Mouse (Mus musculus): Measurements from ENCODE around the gene Zhx3.

Zhx3 gene

GRCm38 (mm10) chr2:160883912-160884311 lies 11.1 kb upstream of the Zhx3 start:
- DNase-seq (ENCODE audit: low read depth, low spot score) = no peak

DNA sequence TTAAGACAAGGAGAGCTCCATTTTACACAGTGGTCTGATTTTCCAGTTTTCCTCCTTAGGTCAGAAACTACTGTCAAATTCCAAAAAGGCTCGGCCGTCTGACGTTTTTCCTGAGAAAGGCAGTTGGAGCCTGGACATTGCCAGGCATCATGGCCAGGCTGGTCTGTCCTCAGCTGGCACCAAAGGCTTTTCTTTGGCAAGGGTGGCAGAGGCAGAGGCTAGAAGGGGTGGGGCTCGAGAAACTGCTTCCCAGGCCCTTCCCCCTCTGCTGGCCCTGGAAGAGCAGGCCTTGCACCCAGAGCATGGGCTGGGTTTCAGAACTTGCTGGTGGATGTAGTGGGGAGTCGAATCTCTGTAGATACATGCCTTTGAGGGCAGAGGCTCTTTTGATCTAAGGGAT lies 9.6 kb upstream of the Zhx3 start:
- no peak for DNase-seq (ENCODE audit: low read depth, low spot score)

GRCm38 (mm10) chr2:160881462-160882101 lies 8.8 kb upstream of the Zhx3 start:
- no peak for DNase-seq (ENCODE audit: low read depth, low spot score)

DNA sequence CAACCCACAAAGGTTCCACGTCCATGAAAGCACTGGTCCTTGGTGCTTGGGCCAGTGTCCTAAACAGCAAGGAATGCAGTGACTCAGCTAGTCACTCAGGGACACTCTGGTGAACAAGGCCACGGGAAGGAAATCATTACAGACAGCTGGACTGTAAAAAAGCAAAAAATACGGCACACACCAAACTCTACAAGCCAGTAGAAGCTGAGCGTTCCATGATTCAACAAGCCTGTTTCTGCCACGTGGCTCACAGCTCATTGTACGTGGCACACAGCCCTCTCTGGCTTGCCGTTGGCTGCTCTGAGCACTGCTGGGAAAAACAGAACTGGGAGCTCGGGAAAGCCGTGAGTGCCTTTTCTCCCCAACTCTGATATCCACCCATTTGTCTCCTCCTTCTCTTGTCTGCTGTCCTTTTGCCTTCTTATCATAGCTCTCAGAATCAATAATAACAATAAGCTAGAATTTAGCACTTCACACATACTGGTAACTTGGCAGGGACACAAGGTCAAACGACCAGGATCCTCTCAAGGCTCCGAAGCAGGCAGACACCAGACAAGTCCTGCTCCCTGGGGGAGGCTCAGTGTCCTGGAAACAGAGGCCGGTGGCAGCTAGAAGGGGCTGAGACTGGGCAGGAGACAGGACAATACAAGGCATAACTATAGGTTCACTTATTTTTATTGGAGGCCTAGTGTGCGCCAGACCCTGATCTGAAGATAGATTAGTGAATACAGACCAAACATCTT lies 7.8 kb upstream of the Zhx3 start, which contains the start of gene Lpin3:
Lpin3 (plus strand) TSS at position 218 of the 743 bp plus-strand sequence.
- peak; percentile 71 for DNase-seq (ENCODE audit: low read depth, low spot score)

DNA sequence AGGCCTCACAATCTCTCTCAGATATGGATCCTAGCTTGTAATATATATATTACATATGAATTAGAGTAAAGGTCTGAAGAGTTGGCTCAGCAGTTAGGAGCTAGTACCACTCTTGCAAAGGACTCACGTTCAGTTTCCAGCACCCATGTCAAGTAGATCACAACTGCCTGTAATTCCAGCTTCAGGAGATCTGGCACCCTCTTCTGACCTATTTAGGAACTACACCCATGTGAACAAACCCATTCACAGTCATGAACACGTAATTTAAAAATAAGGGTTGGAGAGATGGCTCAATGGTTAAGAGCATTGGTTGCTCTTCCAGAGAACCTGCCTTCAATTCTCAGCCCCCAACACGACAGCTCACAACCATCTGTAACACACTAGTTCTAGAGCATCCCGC lies 3.3 kb upstream of the Zhx3 start:
- DNase-seq (ENCODE audit: low read depth, low spot score) = peak; percentile 46

GRCm38 (mm10) chr2:160874231-160874877 lies 1.6 kb upstream of the Zhx3 start:
- DNase-seq (ENCODE audit: low read depth, low spot score) = no peak

GRCm38 (mm10) chr2:160872395-160872794 lies 403 bp downstream of the Zhx3 start:
- DNase-seq (ENCODE audit: low read depth, low spot score) = peak; percentile 54

- no peak for DNase-seq (ENCODE audit: low read depth, low spot score)
These were observed 1.5 kb downstream of the Zhx3 start for GRCm38 (mm10) chr2:160871310-160871709.

DNA sequence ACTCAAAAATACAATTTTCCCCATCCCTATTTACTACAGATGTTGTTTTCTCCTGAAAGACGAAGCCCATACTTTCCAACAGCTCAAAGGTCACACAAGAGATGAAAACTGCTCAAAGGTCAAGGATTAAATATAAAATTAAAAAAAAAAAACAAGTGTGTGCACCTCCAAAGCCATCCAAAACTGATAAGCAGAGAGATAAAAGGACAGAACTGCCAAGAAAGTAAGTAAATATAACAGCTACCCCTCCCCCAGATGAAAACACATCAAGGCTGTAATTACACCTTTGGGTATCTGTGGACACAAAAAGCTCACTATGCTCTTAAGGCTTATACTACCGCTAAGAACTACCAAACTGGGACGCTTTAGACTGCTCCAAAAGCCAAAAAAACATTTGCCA lies 3.4 kb downstream of the Zhx3 start:
- DNase-seq (ENCODE audit: low read depth, low spot score) = no peak

DNA sequence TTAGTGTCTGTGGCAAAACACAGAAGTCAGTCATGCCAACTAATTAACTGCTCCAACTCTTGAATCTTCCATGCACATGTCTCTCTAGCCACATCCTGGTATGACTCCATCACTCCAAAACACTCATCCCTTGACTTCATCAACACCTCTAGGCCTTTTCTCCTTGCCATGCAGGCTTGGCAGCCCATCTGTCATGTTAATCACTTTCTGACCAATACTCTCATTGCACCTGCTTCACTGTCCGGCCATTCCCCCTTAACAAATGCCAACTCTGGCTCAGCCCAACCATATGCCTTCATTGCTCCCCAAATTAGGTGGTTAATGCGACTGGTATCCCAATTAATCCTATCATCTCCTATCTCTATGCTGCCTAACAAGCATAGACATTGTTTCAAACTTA lies 7.5 kb downstream of the Zhx3 start:
- no peak for DNase-seq (ENCODE audit: low read depth, low spot score)

GRCm38 (mm10) chr2:160864112-160864511 lies 8.7 kb downstream of the Zhx3 start:
- no peak for DNase-seq (ENCODE audit: low read depth, low spot score)

DNA sequence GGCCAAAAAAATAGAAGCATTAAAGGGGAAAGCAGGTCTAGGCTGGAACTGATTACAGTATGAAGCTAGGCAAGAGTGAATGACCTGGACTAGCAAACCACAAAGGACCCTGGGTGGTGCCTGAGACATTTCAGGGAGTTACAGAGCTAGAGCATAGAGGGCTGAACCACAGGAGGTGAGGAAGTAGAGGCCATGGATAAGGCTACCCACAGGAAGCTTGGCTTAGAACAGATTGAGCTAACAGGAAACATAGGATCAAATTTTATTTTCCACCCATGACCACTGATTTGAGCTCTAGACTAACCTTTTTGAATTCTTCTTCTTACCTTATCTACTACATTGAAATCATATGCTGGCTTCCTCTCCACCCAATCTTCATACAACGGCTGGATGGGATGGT lies 12.4 kb downstream of the Zhx3 start:
- DNase-seq (ENCODE audit: low read depth, low spot score) = no peak

DNA sequence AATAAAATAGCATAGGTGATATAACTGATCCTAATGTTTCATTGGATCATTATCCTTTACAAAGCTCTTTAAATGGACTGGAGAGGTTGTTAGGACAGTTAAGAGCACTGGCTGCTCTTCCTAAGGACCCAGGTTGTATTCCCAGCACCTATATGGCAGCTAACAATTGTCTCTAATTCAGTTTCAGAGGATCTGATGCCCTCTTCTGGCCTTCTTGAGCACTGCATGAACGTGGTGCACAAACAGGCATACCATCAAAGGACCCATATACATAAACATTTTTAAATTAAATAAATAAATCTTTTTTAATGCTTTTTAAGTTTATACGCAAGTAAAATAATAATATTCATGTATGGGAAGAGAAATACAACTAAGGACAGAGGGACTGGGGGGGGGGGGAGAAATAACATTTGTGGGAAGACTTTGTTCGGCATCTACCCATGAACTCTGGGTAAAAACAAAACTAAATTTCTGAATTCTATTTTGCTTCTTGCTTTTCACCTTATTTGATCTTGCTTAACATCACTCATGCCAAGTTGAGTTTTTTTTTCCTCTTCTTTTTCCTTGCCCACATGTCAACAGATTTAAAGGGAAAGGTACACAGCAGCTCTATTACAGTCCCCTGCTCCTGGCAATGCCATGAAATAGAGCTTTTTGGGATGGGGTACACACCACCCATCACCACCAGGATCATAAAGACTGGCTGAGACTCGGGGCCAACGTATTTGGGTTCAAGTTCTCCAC lies 16.3 kb downstream of the Zhx3 start:
- no peak for DNase-seq (ENCODE audit: low read depth, low spot score)

GRCm38 (mm10) chr2:160854687-160855086 lies 18.1 kb downstream of the Zhx3 start:
- no peak for DNase-seq (ENCODE audit: low read depth, low spot score)

DNA sequence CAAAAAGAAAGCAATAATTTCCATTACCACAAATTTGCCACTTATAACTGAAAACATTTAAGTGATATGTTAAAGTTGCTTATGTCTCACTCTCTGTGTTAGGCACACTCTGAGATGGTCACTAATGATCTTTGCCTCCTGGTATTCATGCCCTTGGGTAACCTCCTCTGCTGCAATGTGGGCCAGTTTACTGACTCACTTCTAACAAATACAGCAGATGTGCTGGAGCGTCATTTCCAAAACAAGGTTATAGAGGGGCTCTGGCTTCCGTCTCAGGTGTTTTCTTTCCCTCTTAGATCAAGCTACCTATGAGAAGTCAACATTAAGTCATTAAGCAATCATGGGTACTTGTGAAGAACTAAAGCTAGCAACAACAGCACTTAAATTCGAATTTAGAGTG lies 22.4 kb downstream of the Zhx3 start:
- peak; percentile 46 for DNase-seq (ENCODE audit: low read depth, low spot score)

GRCm38 (mm10) chr2:160849617-160850240 lies 23.1 kb downstream of the Zhx3 start:
- DNase-seq (ENCODE audit: low read depth, low spot score) = no peak

DNA sequence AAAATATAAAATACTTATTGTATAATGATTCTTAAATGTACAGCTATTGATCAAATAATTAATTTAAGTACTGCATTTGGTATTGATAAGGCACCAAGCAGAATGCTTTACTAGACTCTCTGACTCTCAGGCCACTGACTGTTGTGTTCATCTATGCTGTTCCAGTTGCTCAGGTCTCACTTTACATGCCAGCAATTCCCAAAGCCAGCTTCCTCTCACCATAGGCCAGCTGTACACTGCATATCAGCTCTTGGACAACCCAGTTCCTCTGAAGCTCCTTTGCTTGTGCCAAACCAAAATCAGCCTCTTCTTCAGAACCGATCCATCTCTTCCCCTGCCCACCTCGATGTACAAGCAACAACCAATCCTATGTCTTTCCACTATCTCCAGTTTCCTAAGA lies 24.6 kb downstream of the Zhx3 start:
- no peak for DNase-seq (ENCODE audit: low read depth, low spot score)

DNA sequence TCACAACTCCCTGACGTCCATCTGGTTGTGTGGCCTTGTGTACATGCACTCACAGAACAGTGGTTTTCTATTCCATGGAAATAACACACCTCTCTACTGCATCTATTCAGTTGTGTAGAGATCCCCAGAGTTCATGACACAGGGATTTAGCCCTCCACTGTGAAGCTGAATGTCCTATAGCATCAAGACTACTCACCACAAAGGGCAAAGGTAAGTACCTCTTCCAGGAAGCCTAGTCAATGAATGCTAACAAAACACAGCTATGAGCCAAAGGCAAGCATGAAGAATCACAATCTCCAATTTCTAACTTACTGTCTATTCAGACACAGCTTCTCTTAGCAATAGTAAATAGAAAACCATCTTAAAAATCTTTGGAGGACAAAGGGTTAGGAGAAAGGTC lies 25.1 kb downstream of the Zhx3 start:
- no peak for DNase-seq (ENCODE audit: low read depth, low spot score)

DNA sequence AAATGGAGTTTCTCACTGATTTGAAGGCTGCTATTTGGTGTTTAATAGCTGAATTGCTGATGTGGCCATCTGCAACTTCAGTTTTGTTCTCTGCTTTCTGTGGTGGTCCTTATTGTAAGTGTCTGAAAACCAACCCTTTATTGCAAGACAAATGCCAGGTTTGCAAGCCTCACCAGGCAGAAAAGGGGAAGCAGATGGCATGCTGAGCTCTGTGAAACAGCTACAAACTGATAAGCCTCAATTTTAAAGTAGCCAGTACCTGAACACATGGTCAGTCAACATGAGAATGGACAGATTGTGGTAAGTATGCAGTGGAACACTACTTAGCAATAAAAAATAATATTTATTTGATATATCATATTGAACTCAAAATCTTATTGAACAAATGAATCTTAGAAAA lies 32.0 kb downstream of the Zhx3 start:
- no peak for DNase-seq (ENCODE audit: low read depth, low spot score)

- no peak for DNase-seq (ENCODE audit: low read depth, low spot score)
These were observed 62.0 kb downstream of the Zhx3 start for GRCm38 (mm10) chr2:160810802-160811201.

GRCm38 (mm10) chr2:160810376-160810775 lies 62.4 kb downstream of the Zhx3 start:
- no peak for DNase-seq (ENCODE audit: low read depth, low spot score)

DNA sequence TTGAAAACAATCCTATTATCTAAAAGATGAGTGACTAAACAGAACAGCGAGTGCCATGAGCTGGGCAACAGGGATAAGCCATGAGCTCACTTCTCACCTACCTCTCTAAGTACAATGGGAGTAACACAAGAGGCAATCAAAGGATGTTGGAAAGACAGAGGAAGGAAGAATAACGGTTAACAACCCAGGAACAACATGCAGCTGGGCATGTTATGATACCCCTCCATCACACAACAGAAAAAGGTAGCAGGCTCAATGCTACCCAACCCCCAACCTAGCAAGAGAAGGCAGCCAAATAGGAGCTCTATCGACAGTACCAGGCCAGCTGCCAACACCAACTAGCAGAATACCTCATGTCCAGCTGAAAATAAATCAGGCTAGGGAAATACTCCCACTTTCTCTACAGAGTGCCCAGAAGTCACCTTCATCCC lies 66.7 kb downstream of the Zhx3 start:
- peak; percentile 19 for DNase-seq (ENCODE audit: low read depth, low spot score)

Measured in 3T3-L1 (cell line).